Mouse (Mus musculus): ENCODE results near the gene Osgep.
"Not testable (repeated sequence)": the region's sequence is repeated elsewhere in the genome, so short reads cannot be mapped to it uniquely, and the experiment has no call there.

Gene Osgep

GRCm38 (mm10) chr14:50924281-50925064 lies at the start of gene Osgep, which contains the start of gene Apex1:
Gene Osgep (minus strand): TSS chr14:50924893.
Gene Apex1 (plus strand): TSS chr14:50924968.
- DNase-seq (ENCODE audit: extremely low spot score, low read depth, low spot score), result peak; percentile 95

- DNase-seq (ENCODE audit: extremely low spot score, low read depth, low spot score), result no peak
These were observed 49.0 kb upstream of the Osgep start for GRCm38 (mm10) chr14:50973700-50974099.

GRCm38 (mm10) chr14:50973054-50973453 lies 48.4 kb upstream of the Osgep start:
- DNase-seq (ENCODE audit: extremely low spot score, low read depth, low spot score), result not testable (repeated sequence)

- no peak for DNase-seq (ENCODE audit: extremely low spot score, low read depth, low spot score)
These were observed 46.1 kb upstream of the Osgep start for GRCm38 (mm10) chr14:50970822-50971221.

GRCm38 (mm10) chr14:50969558-50970544 lies 45.2 kb upstream of the Osgep start:
- DNase-seq (ENCODE audit: extremely low spot score, low read depth, low spot score), result no peak

GRCm38 (mm10) chr14:50969041-50969440 lies 44.3 kb upstream of the Osgep start:
- no peak for DNase-seq (ENCODE audit: extremely low spot score, low read depth, low spot score)

- DNase-seq (ENCODE audit: extremely low spot score, low read depth, low spot score), result no peak
These were observed 43.7 kb upstream of the Osgep start for GRCm38 (mm10) chr14:50968216-50968980.

- not testable (repeated sequence) for DNase-seq (ENCODE audit: extremely low spot score, low read depth, low spot score)
These were observed 33.7 kb upstream of the Osgep start for GRCm38 (mm10) chr14:50958289-50958995.

GRCm38 (mm10) chr14:50957146-50957545 lies 32.5 kb upstream of the Osgep start:
- DNase-seq (ENCODE audit: extremely low spot score, low read depth, low spot score), result not testable (repeated sequence)

GRCm38 (mm10) chr14:50956724-50957123 lies 32.0 kb upstream of the Osgep start:
- not testable (repeated sequence) for DNase-seq (ENCODE audit: extremely low spot score, low read depth, low spot score)

- not testable (repeated sequence) for DNase-seq (ENCODE audit: extremely low spot score, low read depth, low spot score)
These were observed 31.3 kb upstream of the Osgep start, which contains the start of gene Pnp2 for GRCm38 (mm10) chr14:50955942-50956508. Gene Pnp2 (plus strand): TSS chr14:50955992.

GRCm38 (mm10) chr14:50955487-50955886 lies 30.8 kb upstream of the Osgep start:
- DNase-seq (ENCODE audit: extremely low spot score, low read depth, low spot score), result no peak

- DNase-seq (ENCODE audit: extremely low spot score, low read depth, low spot score), result not testable (repeated sequence)
These were observed 20.8 kb upstream of the Osgep start for GRCm38 (mm10) chr14:50945526-50945925.

GRCm38 (mm10) chr14:50945081-50945480 lies 20.4 kb upstream of the Osgep start:
- DNase-seq (ENCODE audit: extremely low spot score, low read depth, low spot score), result not testable (repeated sequence)

GRCm38 (mm10) chr14:50944668-50945033 lies 20.0 kb upstream of the Osgep start:
- not testable (repeated sequence) for DNase-seq (ENCODE audit: extremely low spot score, low read depth, low spot score)

- peak; percentile 64 for DNase-seq (ENCODE audit: extremely low spot score, low read depth, low spot score)
These were observed 19.4 kb upstream of the Osgep start, which contains the start of gene Gm49342 for GRCm38 (mm10) chr14:50943932-50944667. Gene Gm49342 (plus strand): TSS chr14:50944517.

GRCm38 (mm10) chr14:50938940-50939339 lies 14.2 kb upstream of the Osgep start:
- DNase-seq (ENCODE audit: extremely low spot score, low read depth, low spot score), result no peak

- DNase-seq (ENCODE audit: extremely low spot score, low read depth, low spot score), result no peak
These were observed 13.6 kb upstream of the Osgep start for GRCm38 (mm10) chr14:50938119-50938908.
